Mouse (Mus musculus): ENCODE measurements at regions not wholly inside any gene's neighbourhood (a gene's known extent, or its start where the extent isn't known, plus 50 kb on each side); places are given as distances from the start of the nearest gene placed in this dataset.
"Not testable (repeated sequence)": the region's sequence is repeated elsewhere in the genome, so short reads cannot be mapped to it uniquely, and the experiment has no call there.

- no peak for DNase-seq
Measured at GRCm38 (mm10) chr16:31560426-31560825, 102.8 kb upstream of the Dlg1 start.

- DNase-seq: no peak
Measured at GRCm38 (mm10) chr16:31564926-31565325, 98.3 kb upstream of the Dlg1 start.

GRCm38 (mm10) chr16:31568316-31568715, 94.9 kb upstream of the Dlg1 start:
- DNase-seq: no peak

GRCm38 (mm10) chr16:31569871-31570270, 93.4 kb upstream of the Dlg1 start:
- DNase-seq: no peak

GRCm38 (mm10) chr16:31570311-31571139, 92.7 kb upstream of the Dlg1 start:
- DNase-seq: no peak

- not testable (repeated sequence) for DNase-seq
Measured at GRCm38 (mm10) chr16:31573833-31574232, 89.4 kb upstream of the Dlg1 start.

GRCm38 (mm10) chr16:31575646-31576045, 87.6 kb upstream of the Dlg1 start:
- not testable (repeated sequence) for DNase-seq

GRCm38 (mm10) chr16:31576422-31576821, 86.8 kb upstream of the Dlg1 start:
- DNase-seq: no peak

- DNase-seq: no peak
Measured at GRCm38 (mm10) chr16:31577347-31577746, 85.9 kb upstream of the Dlg1 start.

GRCm38 (mm10) chr16:31579318-31579717, 83.9 kb upstream of the Dlg1 start:
- no peak for DNase-seq

GRCm38 (mm10) chr16:31580779-31581178, 82.5 kb upstream of the Dlg1 start:
- no peak for DNase-seq

- no peak for DNase-seq
Measured at GRCm38 (mm10) chr16:31582885-31583284, 80.4 kb upstream of the Dlg1 start.

GRCm38 (mm10) chr16:31583627-31584026, 79.6 kb upstream of the Dlg1 start:
- DNase-seq: no peak

GRCm38 (mm10) chr16:31584216-31584823, 78.9 kb upstream of the Dlg1 start:
- DNase-seq: no peak

GRCm38 (mm10) chr16:31587036-31587435, 76.2 kb upstream of the Dlg1 start:
- no peak for DNase-seq

- no peak for DNase-seq
Measured at GRCm38 (mm10) chr16:31589576-31589975, 73.7 kb upstream of the Dlg1 start.

- no peak for DNase-seq
Measured at GRCm38 (mm10) chr16:31591565-31591964, 71.7 kb upstream of the Dlg1 start.

- no peak for DNase-seq
Measured at GRCm38 (mm10) chr16:31592014-31592871, 71.0 kb upstream of the Dlg1 start.

- DNase-seq: no peak
Measured at GRCm38 (mm10) chr16:31592973-31593683, 70.1 kb upstream of the Dlg1 start.

GRCm38 (mm10) chr16:31597965-31598364, 65.3 kb upstream of the Dlg1 start:
- DNase-seq: no peak

- no peak for DNase-seq
Measured at GRCm38 (mm10) chr16:31598409-31598988, 64.7 kb upstream of the Dlg1 start.

GRCm38 (mm10) chr16:31598989-31599421, 64.2 kb upstream of the Dlg1 start:
- DNase-seq: no peak

All from thymus, postnatal 36 days (tissue).